18 mouse cellular contexts compared by ENCODE assay signal in genomic region chr15:101375956-101376775, GRCm38 (mm10). TPM values are rescaled to one million over a fixed set of nuclear protein-coding genes. Genes with fewer than 3 reads are reported as not detected.
A peak's percentile ranks its signal among the peaks of the same experiment; 100 is the strongest.
DNase-seq lines count a peak whose midpoint lies in the region; ATAC-seq and TF ChIP-seq lines count a peak whose summit lies in the region.
"Had no signal": no experiment of that assay in that cellular context is flagged by ENCODE, and none has a peak within 500 bp of the region (broad histone marks: within the 10 kb centered on the region; RNA-seq: fewer than 3 reads in every experiment).

No protein-coding gene starts in this region.

- 47% methylated on average over 6 of the region's 6 CpGs for WGBS in bone marrow, adult 2 months
- 65% methylated on average over 6 of the region's 6 CpGs for WGBS in forebrain, embryonic 16.5 days

- no peaks in the 10 kb centered on the region for H3K36me3 ChIP-seq in forebrain, embryonic 16.5 days (ENCODE audit: control insufficient read depth, insufficient read depth)
- H3K36me3 ChIP-seq: embryonic facial prominence, embryonic 15.5 days; limb, embryonic 15.5 days; lung, embryonic 15.5 days; neural tube, embryonic 13.5 days had no signal

- intact Hi-C loops in gastrocnemius, adult 2 months (cut with DNase I), result no loop called here
- intact Hi-C loops in gastrocnemius, postnatal 36 days (cut with DNase I), result no loop called here

- H3K4me3 ChIP-seq in gastrocnemius, adult 2 months, result no peak overlapping the region
- no peak overlapping the region for H3K4me3 ChIP-seq in bone marrow, adult 2 months (replicated peaks; ENCODE audit: control insufficient read depth, low read depth, low read length)
- H3K4me3 ChIP-seq in forebrain, embryonic 16.5 days (replicated peaks; ENCODE audit: low read length), result no peak overlapping the region
- H3K4me3 ChIP-seq: embryonic facial prominence, embryonic 15.5 days; forebrain, embryonic 13.5 days; limb, embryonic 15.5 days; lung, embryonic 15.5 days; neural tube, embryonic 13.5 days had no signal

- H3K9me3 ChIP-seq in forebrain, embryonic 16.5 days (ENCODE audit: control insufficient read depth, low read length), result no peaks in the 10 kb centered on the region
- H3K9me3 ChIP-seq: embryonic facial prominence, embryonic 15.5 days; forebrain, embryonic 13.5 days; limb, embryonic 15.5 days; lung, embryonic 15.5 days; neural tube, embryonic 13.5 days had no signal

- H3K9ac ChIP-seq in forebrain, embryonic 16.5 days (replicated peaks; ENCODE audit: low read depth, low read length), result no peak overlapping the region
- H3K9ac ChIP-seq: embryonic facial prominence, embryonic 15.5 days; forebrain, embryonic 13.5 days; limb, embryonic 15.5 days; lung, embryonic 15.5 days; neural tube, embryonic 13.5 days had no signal

- peak overlapping the region; percentile 85 for H3K27ac ChIP-seq in gastrocnemius, adult 2 months
- H3K27ac ChIP-seq in bone marrow, adult 2 months (ENCODE audit: control insufficient read depth, insufficient read depth, low read depth, low read length, poor library complexity), result peak overlapping the region; percentile 75
- H3K27ac ChIP-seq in forebrain, embryonic 16.5 days (ENCODE audit: low read length), result no peak overlapping the region
- H3K27ac ChIP-seq: embryonic facial prominence, embryonic 15.5 days; forebrain, embryonic 13.5 days; limb, embryonic 15.5 days; neural tube, embryonic 13.5 days had no signal

- no peak for ATAC-seq in CD4-positive, CD25-positive, alpha-beta regulatory T cell, adult 4 months
- ATAC-seq in forebrain, embryonic 16.5 days, result no peak
- ATAC-seq: forebrain, embryonic 13.5 days had no signal

- peak; percentile 32 for DNase-seq in gastrocnemius, adult 2 months
- no peak for DNase-seq in gastrocnemius, postnatal 36 days
- peak; percentile 51 for DNase-seq in layer of hippocampus, adult 11-12 months (ENCODE audit: low spot score)
- DNase-seq in layer of hippocampus, adult 9-10 months (ENCODE audit: low spot score), result no peak
- peak; percentile 80 for DNase-seq in cerebellum, adult 9-11 months
- DNase-seq: heart, postnatal 14 days; right cerebral cortex, postnatal 4 days; thymus, adult 18-20 months had no signal

- no peak for TF ChIP-seq POLR2A in bone marrow, adult 2 months (IDR thresholded peaks at IDR 0.05; ENCODE audit: borderline replicate concordance, control insufficient read depth, low read depth, low read length)

- TF ChIP-seq CTCF in gastrocnemius, adult 2 months (IDR thresholded peaks at IDR 0.05), result no peak
- no peak for TF ChIP-seq CTCF in bone marrow, adult 2 months (IDR thresholded peaks at IDR 0.05; ENCODE audit: control insufficient read depth, insufficient read depth, low read length)

- peaks cover 21% of the 10 kb centered on the region for H3K4me1 ChIP-seq in bone marrow, adult 2 months (ENCODE audit: control insufficient read depth, insufficient read depth, low read length)
- no peaks in the 10 kb centered on the region for H3K4me1 ChIP-seq in forebrain, embryonic 16.5 days (replicated peaks; ENCODE audit: control insufficient read depth, insufficient read depth, low read length)

- no peaks in the 10 kb centered on the region for H3K27me3 ChIP-seq in forebrain, embryonic 16.5 days (replicated peaks; ENCODE audit: control insufficient read depth, insufficient read depth, low read length)
- H3K27me3 ChIP-seq: embryonic facial prominence, embryonic 15.5 days; forebrain, embryonic 13.5 days; limb, embryonic 15.5 days; lung, embryonic 15.5 days; neural tube, embryonic 13.5 days; Patski had no signal

- no peak overlapping the region for H3K4me2 ChIP-seq in forebrain, embryonic 16.5 days (ENCODE audit: low read length)
- H3K4me2 ChIP-seq: embryonic facial prominence, embryonic 15.5 days; forebrain, embryonic 13.5 days; limb, embryonic 15.5 days; lung, embryonic 15.5 days; neural tube, embryonic 13.5 days had no signal

RNA-seq across cellular contexts. Expression of gene Krt80, which starts 6.2 kb away (rescaled TPM):
- 1 to 10 TPM; 1.6 to 2.5 TPM for total RNA-seq in gastrocnemius, adult 2 months (2021)
- total RNA-seq in gastrocnemius, postnatal 36 days (2021), result 1 to 10 TPM; 1.9 to 2.5 TPM
- 1.3 and 3.5 TPM in 2 replicates for polyA plus RNA-seq in bone marrow, adult 2 months (2011; ENCODE audit: insufficient read depth, insufficient read length, low replicate concordance, missing spikeins)
- under 1 TPM in 1 of 2 experiments, not detected in 1; 0.22 TPM for polyA plus RNA-seq in CD4-positive, CD25-positive, alpha-beta regulatory T cell, adult 4 months (2017; shearing (Covaris generic))
- 0.13 and 0.14 TPM in 2 replicates for polyA plus RNA-seq in forebrain, embryonic 16.5 days (2015; fragmentation: Nextera tagmentation; extraction: Ambion mirVana)
- total RNA-seq: megakaryocyte-erythroid progenitor cell, adult 5-6 weeks had no signal

RNA-seq across cellular contexts. Expression of gene Krt7, which starts 34.7 kb away (rescaled TPM):
- total RNA-seq in gastrocnemius, adult 2 months (2021), result not detected
- under 1 TPM in 1 of 2 experiments, not detected in 1; 0.15 TPM for total RNA-seq in gastrocnemius, postnatal 36 days (2021)
- 1.3 and 4.3 TPM in 2 replicates for polyA plus RNA-seq in bone marrow, adult 2 months (2011; ENCODE audit: insufficient read depth, insufficient read length, low replicate concordance, missing spikeins)
- under 1 TPM in 1 of 2 experiments, not detected in 1; 0.08 TPM for polyA plus RNA-seq in CD4-positive, CD25-positive, alpha-beta regulatory T cell, adult 4 months (2017; shearing (Covaris generic))
- 0.62 and 0.88 TPM in 2 replicates for polyA plus RNA-seq in forebrain, embryonic 16.5 days (2015; fragmentation: Nextera tagmentation; extraction: Ambion mirVana)
- total RNA-seq: megakaryocyte-erythroid progenitor cell, adult 5-6 weeks had no signal

Comparison
In these comparisons a context has a peak if more than half of its experiments do, and no peak if none do; other contexts are left out.
1. DNase-seq: peak in gastrocnemius, adult 2 months (single experiment), layer of hippocampus, adult 11-12 months (single experiment) and cerebellum, adult 9-11 months (single experiment); none in gastrocnemius, postnatal 36 days (0 of 2) and layer of hippocampus, adult 9-10 months (single experiment).